Mouse (Mus musculus) heart, adult 2 months (tissue): ENCODE measurements around the gene Ucma. TPM values are rescaled to one million over a fixed set of nuclear protein-coding genes. Genes with fewer than 3 reads are reported as not detected.

Source experiments
- DNase-seq, 2 experiments: peaks; one replicate each; pipeline ENCODE4 v3.0.0; 2021
- H3K27ac ChIP-seq: fragments of 200-600 bp; 2 replicates; pipeline ENCODE4 v1.8.1; 2022
- H3K27me3 ChIP-seq: fragments of 200-500 bp; 2 replicates; pipeline ENCODE4 v1.6.1; 2012; ENCODE audit warnings: mild to moderate bottlenecking, low read length, inconsistent platforms, mixed read lengths; ENCODE audit not compliant: control insufficient read depth, insufficient read depth
- H3K36me3 ChIP-seq: fragments of 200-500 bp; 2 replicates; pipeline ENCODE4 v1.6.1; 2012; ENCODE audit warnings: low read length, inconsistent platforms; ENCODE audit not compliant: control insufficient read depth, insufficient read depth
- H3K4me1 ChIP-seq: fragments of 200-500 bp; 2 replicates; pipeline ENCODE4 v1.6.1; 2011; ENCODE audit warnings: low read length; ENCODE audit not compliant: control insufficient read depth, insufficient read depth
- H3K4me3 ChIP-seq: fragments of 200-600 bp; 2 replicates; pipeline ENCODE4 v1.8.1; 2022
- H3K79me2 ChIP-seq: fragments of 200-500 bp; replicated peaks from 2 replicates; pipeline ENCODE4 v1.6.1; 2012; ENCODE audit warnings: mild to moderate bottlenecking, inconsistent platforms, low read length, moderate library complexity, mixed read lengths; ENCODE audit not compliant: control insufficient read depth, insufficient read depth
- H3K9ac ChIP-seq: fragments of 200-500 bp; 2 replicates; pipeline ENCODE4 v1.6.1; 2012; ENCODE audit warnings: low read depth, mild to moderate bottlenecking, control low read depth, inconsistent platforms, low read length, mixed read lengths
- CTCF ChIP-seq: fragments of 200-600 bp; IDR thresholded peaks from 2 replicates; pipeline ENCODE4 v1.8.1; 2022; ENCODE audit warnings: antibody characterized with exemption, mild to moderate bottlenecking, moderate library complexity
- EP300 ChIP-seq: fragments of 200-500 bp; IDR thresholded peaks from 2 replicates; pipeline ENCODE4 v1.6.1; 2011; ENCODE audit warnings: low read depth, low read length, control low read depth; ENCODE audit not compliant: insufficient read depth
- POLR2A ChIP-seq: fragments of 200-500 bp; IDR thresholded peaks from 2 replicates; pipeline ENCODE4 v1.6.1; 2011; ENCODE audit warnings: mild to moderate bottlenecking, low read depth, low read length, control low read depth; ENCODE audit not compliant: insufficient read depth
- WGBS: fragments of 180-500 bp; shearing (Covaris S2); methylation state at CpG from one replicate; pipeline ENCODE4 v1.1.7; 2018; 5-methylcytosine and 5-hydroxymethylcytosine counted together
- intact Hi-C: fragments of 180-260 bp; cut with DNase I; formaldehyde crosslinking; loops from one replicate; pipeline ENCODE4 v1.15.1; 2025
- polyA plus RNA-seq: library from polyadenylated mRNA; depleted of rRNA; stranded (reverse); fragments of >200 nt; gene quantifications from 2 replicates; pipeline ENCODE4 v1.2.3, GENCODE M21; 2012
- total RNA-seq, 2 experiments: library from RNA; stranded (reverse); gene quantifications; 2 replicates each; pipeline ENCODE4 v1.2.3; 2021

Ucma gene
- total and polyA plus RNA-seq, 3 experiments: 1.4 TPM; not detected in 2

- H3K9ac ChIP-seq: no peak overlapping the region
- H3K27ac ChIP-seq: no peak overlapping the region
- WGBS: 37% methylated on average over 5 of the region's 5 CpGs
- no peaks in the 10 kb centered on the region for H3K4me1 ChIP-seq
- no peak for DNase-seq
- H3K79me2 ChIP-seq: no peaks in the 10 kb centered on the region
- no peak for TF ChIP-seq EP300
- TF ChIP-seq POLR2A: no peak
- intact Hi-C loops: no loop called here
- H3K36me3 ChIP-seq: no peaks in the 10 kb centered on the region
- no peaks in the 10 kb centered on the region for H3K27me3 ChIP-seq
- no peak overlapping the region for H3K4me3 ChIP-seq
Measured at GRCm38 (mm10) chr2:4983987-4984386, 8.1 kb downstream of the Ucma start.

GRCm38 (mm10) chr2:4985000-4985399 is 9.1 kb downstream of the Ucma start:
- no peak for DNase-seq
- WGBS: 73% methylated on average over 6 of the region's 6 CpGs

DNA sequence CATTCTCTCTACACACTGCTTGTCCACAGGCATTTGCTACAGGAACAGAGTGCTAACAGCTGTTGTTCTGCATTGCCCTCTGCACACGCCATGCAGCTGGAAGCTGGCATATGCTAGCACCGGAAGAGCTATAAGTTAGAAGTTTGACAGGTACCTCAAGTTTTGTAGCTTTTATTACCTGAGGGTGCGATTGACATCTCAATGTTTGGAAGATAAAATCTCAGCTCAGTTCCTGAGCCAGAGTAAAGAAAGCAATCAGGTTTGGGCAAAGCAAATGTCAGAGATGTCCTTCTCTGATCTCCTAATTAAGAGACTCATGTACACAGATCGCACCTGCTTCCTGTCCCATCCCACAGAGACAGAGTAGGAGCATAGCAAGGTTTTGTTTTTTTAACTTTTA is 10.9 kb downstream of the Ucma start:
- DNase-seq: no peak
- intact Hi-C loops: no loop called here
- no peaks in the 10 kb centered on the region for H3K36me3 ChIP-seq
- no peak overlapping the region for H3K9ac ChIP-seq
- no peak overlapping the region for H3K4me3 ChIP-seq
- WGBS: 84% methylated on average over 4 of the region's 4 CpGs
- no peak overlapping the region for H3K27ac ChIP-seq
- no peaks in the 10 kb centered on the region for H3K27me3 ChIP-seq
- H3K79me2 ChIP-seq: no peaks in the 10 kb centered on the region
- H3K4me1 ChIP-seq: no peaks in the 10 kb centered on the region
- no peak for TF ChIP-seq EP300
- TF ChIP-seq POLR2A: no peak
- TF ChIP-seq CTCF: no peak

More at GRCm38 (mm10) chr2:4985000-4985399, 9.1 kb downstream of the Ucma start:
- Histone ChIP-seq H3K9ac (no peak overlapping the region), H3K79me2 (no peaks in the 10 kb centered on the region), H3K27ac (no peak overlapping the region), H3K4me3 (no peak overlapping the region), H3K27me3 (no peaks in the 10 kb centered on the region), H3K4me1 (no peaks in the 10 kb centered on the region), H3K36me3 (no peaks in the 10 kb centered on the region)
- TF ChIP-seq CTCF: no peak
- intact Hi-C loops: no loop called here

- Histone ChIP-seq H3K4me1 (no peaks in the 10 kb centered on the region), H3K27me3 (no peaks in the 10 kb centered on the region), H3K79me2 (no peaks in the 10 kb centered on the region), H3K4me3 (no peak overlapping the region), H3K9ac (no peak overlapping the region), H3K27ac (no peak overlapping the region), H3K36me3 (no peaks in the 10 kb centered on the region)
- DNase-seq: no peak
- TF ChIP-seq EP300: no peak
- no peak for TF ChIP-seq POLR2A
- TF ChIP-seq CTCF: no peak
- WGBS: 73% methylated on average over 8 of the region's 8 CpGs
- intact Hi-C loops: no loop called here
Measured at GRCm38 (mm10) chr2:4987388-4988180, 11.7 kb downstream of the Ucma start.

DNA sequence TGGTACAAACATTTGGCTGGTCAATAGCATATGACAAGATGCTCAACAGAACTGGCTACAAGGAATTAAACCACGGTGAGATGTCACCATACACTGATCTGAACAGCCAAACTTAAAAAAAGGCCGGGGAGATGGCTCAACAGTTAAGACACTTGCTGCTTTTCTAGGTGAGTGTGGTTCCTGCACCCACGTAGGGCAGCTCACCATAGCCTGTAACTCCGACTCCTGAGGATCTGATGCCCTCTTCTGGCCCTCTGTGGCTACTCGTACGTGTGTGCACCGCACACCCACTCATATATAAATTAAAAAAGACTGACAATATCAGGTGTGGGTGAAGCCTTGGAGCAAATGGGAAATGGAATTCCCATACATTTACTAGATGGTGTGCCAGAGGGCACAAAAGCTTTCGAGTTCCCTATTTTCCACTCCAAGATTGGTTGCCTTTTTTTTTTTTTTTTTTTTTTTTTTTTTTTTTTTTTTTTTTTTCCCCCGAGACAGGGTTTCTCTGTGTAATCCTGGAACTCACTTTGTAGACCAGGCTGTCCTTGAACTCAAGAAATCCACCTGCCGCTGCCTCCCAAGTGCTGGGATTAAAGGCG is 13.0 kb downstream of the Ucma start:
- peak; percentile 10; the same call in 1 of the 2 replicates for TF ChIP-seq CTCF
- no peak for TF ChIP-seq EP300
- Histone ChIP-seq H3K4me3 (no peak overlapping the region), H3K4me1 (no peaks in the 10 kb centered on the region), H3K36me3 (no peaks in the 10 kb centered on the region), H3K79me2 (no peaks in the 10 kb centered on the region), H3K27me3 (no peaks in the 10 kb centered on the region), H3K9ac (no peak overlapping the region), H3K27ac (no peak overlapping the region)
- no peak for DNase-seq
- intact Hi-C loops: no loop called here
- WGBS: 81% methylated on average over 11 of the region's 11 CpGs

DNA sequence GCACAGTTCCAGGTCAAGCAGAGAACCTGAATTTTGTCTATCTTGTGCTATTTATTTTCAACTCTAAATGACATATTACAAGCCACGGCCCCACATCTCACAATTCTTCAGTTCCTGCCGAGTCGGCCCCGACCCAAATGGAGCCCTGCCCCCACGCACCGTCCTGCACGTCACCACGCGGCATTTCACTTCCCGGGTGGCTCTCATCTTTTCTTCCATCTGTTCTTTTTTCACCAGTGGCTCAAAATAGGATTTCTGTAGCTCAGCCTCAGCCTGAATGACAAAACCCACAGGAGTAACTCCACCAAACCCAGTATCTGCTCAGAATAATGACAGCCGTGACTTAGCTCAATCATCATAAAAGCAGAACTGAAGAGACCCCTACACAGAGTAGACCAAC is 17.7 kb downstream of the Ucma start:
- H3K4me1 ChIP-seq: no peaks in the 10 kb centered on the region
- WGBS: 94% methylated on average over 11 of the region's 11 CpGs
- H3K9ac ChIP-seq: no peak overlapping the region
- no peaks in the 10 kb centered on the region for H3K36me3 ChIP-seq
- no peak overlapping the region for H3K4me3 ChIP-seq
- H3K27ac ChIP-seq: no peak overlapping the region
- H3K27me3 ChIP-seq: no peaks in the 10 kb centered on the region
- no peak for TF ChIP-seq CTCF
- no peak for TF ChIP-seq POLR2A
- no peak for TF ChIP-seq EP300
- DNase-seq: no peak
- no peaks in the 10 kb centered on the region for H3K79me2 ChIP-seq
- intact Hi-C loops: no loop called here
